Mouse (Mus musculus) kidney, embryonic 16.5 days (tissue): ENCODE measurements around the gene Dab2. TPM values are rescaled to one million over a fixed set of nuclear protein-coding genes. Genes with fewer than 3 reads are reported as not detected.
A peak's percentile ranks its signal among the peaks of the same experiment; 100 is the strongest.

Experiments used
- ATAC-seq: fragments of 200-750 bp; cut with Nextera tagmentation; 2 replicates; pipeline ENCODE4 v1.8.0; 2017; ENCODE audit warnings: moderate TSS enrichment; ENCODE audit not compliant: low FRiP score, low TSS enrichment
- H3K27ac ChIP-seq: fragments of 300-500 bp; sonication (generic); 2 replicates; pipeline ENCODE4 v1.5.1; 2014; ENCODE audit warnings: low read length
- H3K27me3 ChIP-seq: fragments of 300-500 bp; sonication (generic); 2 replicates; pipeline ENCODE4 v1.6.1; 2014; ENCODE audit warnings: low read length, control low read depth, mixed read lengths; ENCODE audit not compliant: insufficient read depth
- H3K36me3 ChIP-seq: fragments of 300-500 bp; sonication (generic); 2 replicates; pipeline ENCODE4 v1.6.1; 2014; ENCODE audit warnings: low read length, control low read depth, mixed read lengths; ENCODE audit not compliant: insufficient read depth
- H3K4me1 ChIP-seq: fragments of 300-500 bp; sonication (generic); 2 replicates; pipeline ENCODE4 v1.6.1; 2014; ENCODE audit warnings: low read length, control low read depth, mixed read lengths; ENCODE audit not compliant: insufficient read depth
- H3K4me2 ChIP-seq: fragments of 300-500 bp; sonication (generic); replicated peaks from 2 replicates; pipeline ENCODE4 v1.6.1; 2014; ENCODE audit warnings: low read depth, low read length
- H3K4me3 ChIP-seq: fragments of 300-500 bp; sonication (generic); 2 replicates; pipeline ENCODE4 v1.5.1; 2014; ENCODE audit warnings: mild to moderate bottlenecking, low read length
- H3K9ac ChIP-seq: fragments of 300-500 bp; sonication (generic); replicated peaks from 2 replicates; pipeline ENCODE4 v1.6.1; 2014; ENCODE audit warnings: low read length
- H3K9me3 ChIP-seq: fragments of 300-500 bp; sonication (generic); 2 replicates; pipeline ENCODE4 v1.6.1; 2016; ENCODE audit warnings: low read length, control low read depth
- WGBS: fragments of 180-500 bp; shearing (Covaris S2); extraction: QIAGEN DNeasy Blood & Tissue Kit; methylation state at CpG from one replicate; pipeline ENCODE4 v1.1.7; 2014; 5-methylcytosine and 5-hydroxymethylcytosine counted together
- polyA plus RNA-seq: library from polyadenylated mRNA; unstranded; fragments of >200 nt; fragmentation: Nextera tagmentation; extraction: Ambion mirVana; gene quantifications from 2 replicates; pipeline ENCODE4 v1.2.1, GENCODE M21; 2015

Gene Dab2
- polyA plus RNA-seq, 1 experiment from 2014 or later: 76.4 TPM

DNA sequence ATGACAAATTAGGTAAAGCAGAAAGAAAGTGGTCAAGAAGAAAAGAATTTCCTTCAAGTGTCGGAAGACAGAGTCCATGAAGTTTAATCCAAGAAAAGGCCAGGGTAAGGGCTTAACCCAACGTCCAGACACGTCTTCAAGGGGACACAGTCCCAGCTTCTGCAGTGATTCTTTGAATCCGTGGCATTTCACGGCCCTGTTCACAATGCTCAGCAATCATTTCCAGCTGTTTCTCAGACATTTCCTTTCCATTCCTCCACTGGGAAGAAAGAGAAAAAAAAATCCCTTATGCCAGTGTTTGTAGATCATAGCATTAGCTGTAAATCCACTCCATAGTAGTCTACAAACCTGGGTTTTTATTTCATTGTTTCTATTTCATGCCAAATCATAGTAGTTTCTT is 22.7 kb downstream of the Dab2 start:
- ATAC-seq: no peak
- H3K4me1 ChIP-seq: peaks cover 24% of the 10 kb centered on the region
- 36% methylated on average over 5 of the region's 5 CpGs for WGBS
- H3K27ac ChIP-seq: peak overlapping the region; percentile 73; the same call in 1 of the 2 replicates
- no peak overlapping the region for H3K4me3 ChIP-seq
- no peaks in the 10 kb centered on the region for H3K9me3 ChIP-seq
- no peaks in the 10 kb centered on the region for H3K36me3 ChIP-seq
- no peak overlapping the region for H3K4me2 ChIP-seq
- H3K9ac ChIP-seq: no peak overlapping the region
- no peaks in the 10 kb centered on the region for H3K27me3 ChIP-seq

- Histone ChIP-seq H3K36me3 (no peaks in the 10 kb centered on the region), H3K4me1 (peaks cover 24% of the 10 kb centered on the region), H3K4me2 (no peak overlapping the region), H3K9ac (no peak overlapping the region), H3K4me3 (no peak overlapping the region), H3K9me3 (no peaks in the 10 kb centered on the region), H3K27me3 (no peaks in the 10 kb centered on the region), H3K27ac (no peak overlapping the region)
- ATAC-seq: no peak
- 44% methylated on average over 7 of the region's 7 CpGs for WGBS
Measured at GRCm38 (mm10) chr15:6323577-6323976, 24.0 kb downstream of the Dab2 start.

DNA sequence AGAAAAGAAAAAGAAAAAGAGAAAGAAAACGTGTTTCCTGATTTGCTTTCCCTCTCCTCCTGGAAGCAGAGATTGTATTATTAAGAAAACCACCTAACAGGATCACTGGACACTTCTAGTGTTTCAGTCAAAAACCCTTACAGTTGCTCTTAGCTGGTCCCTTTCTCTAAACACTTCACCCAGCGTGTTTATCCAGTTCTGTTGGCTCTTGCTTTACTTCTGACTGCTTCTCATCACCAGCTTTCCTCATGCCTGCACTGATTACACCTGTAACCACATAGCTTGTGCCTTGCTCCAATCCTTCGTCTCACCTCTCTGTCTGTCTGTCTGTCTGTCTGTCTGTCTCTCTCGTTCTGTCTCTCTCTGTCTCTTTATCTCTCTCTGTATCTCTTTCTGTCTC is 25.9 kb downstream of the Dab2 start:
- Histone ChIP-seq H3K9ac (no peak overlapping the region), H3K36me3 (no peaks in the 10 kb centered on the region), H3K4me2 (no peak overlapping the region), H3K9me3 (no peaks in the 10 kb centered on the region), H3K4me1 (peaks cover 21% of the 10 kb centered on the region), H3K27me3 (no peaks in the 10 kb centered on the region), H3K4me3 (no peak overlapping the region), H3K27ac (no peak overlapping the region)
- 78% methylated on average over 4 of the region's 4 CpGs for WGBS
- no peak for ATAC-seq

- Histone ChIP-seq H3K9me3 (no peaks in the 10 kb centered on the region), H3K27ac (no peak overlapping the region), H3K4me2 (no peak overlapping the region), H3K4me1 (peaks cover 15% of the 10 kb centered on the region), H3K36me3 (no peaks in the 10 kb centered on the region), H3K9ac (no peak overlapping the region), H3K4me3 (no peak overlapping the region), H3K27me3 (no peaks in the 10 kb centered on the region)
- 85% methylated on average over 4 of the region's 4 CpGs for WGBS
- ATAC-seq: no peak
Measured at GRCm38 (mm10) chr15:6326011-6326410, 26.4 kb downstream of the Dab2 start.

- WGBS: 58% methylated on average over 2 of the region's 2 CpGs
- Histone ChIP-seq H3K36me3 (no peaks in the 10 kb centered on the region), H3K9me3 (no peaks in the 10 kb centered on the region), H3K4me1 (no peaks in the 10 kb centered on the region), H3K27me3 (no peaks in the 10 kb centered on the region), H3K4me3 (no peak overlapping the region), H3K4me2 (no peak overlapping the region), H3K9ac (no peak overlapping the region), H3K27ac (no peak overlapping the region)
- ATAC-seq: no peak
Measured at GRCm38 (mm10) chr15:6331380-6331779, 31.8 kb downstream of the Dab2 start.

DNA sequence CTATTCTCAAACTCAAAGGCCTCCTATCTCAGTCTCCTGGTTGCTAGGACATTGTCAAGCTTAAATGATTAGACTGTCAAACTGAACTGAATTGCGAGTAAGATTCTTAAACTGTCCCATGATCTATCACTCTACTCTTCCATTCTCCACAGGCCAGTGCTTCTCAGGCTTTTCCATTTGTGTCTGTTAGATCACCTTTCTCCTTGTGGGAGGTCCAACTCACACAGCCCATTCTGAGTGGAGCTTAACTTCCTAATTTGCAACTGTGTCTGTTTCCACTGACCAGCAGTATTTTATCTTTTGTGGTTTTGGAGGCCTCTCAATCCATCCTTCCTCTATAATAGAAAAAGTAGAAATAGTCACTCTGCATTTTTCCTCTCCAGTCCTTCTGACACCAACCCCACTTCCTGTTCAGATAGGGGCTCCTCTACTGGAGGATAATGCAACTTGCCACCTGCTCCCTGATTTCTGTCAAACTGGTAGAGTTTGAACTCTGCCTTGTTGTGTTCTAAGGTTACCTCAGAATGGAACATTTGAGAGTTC is 35.1 kb downstream of the Dab2 start:
- Histone ChIP-seq H3K9ac (no peak overlapping the region), H3K27me3 (no peaks in the 10 kb centered on the region), H3K9me3 (no peaks in the 10 kb centered on the region), H3K36me3 (no peaks in the 10 kb centered on the region), H3K4me2 (no peak overlapping the region), H3K27ac (no peak overlapping the region), H3K4me1 (no peaks in the 10 kb centered on the region), H3K4me3 (no peak overlapping the region)
- WGBS: 84% methylated on average over 1 of the region's 1 CpGs
- ATAC-seq: no peak

GRCm38 (mm10) chr15:6339767-6340166 is 40.2 kb downstream of the Dab2 start:
- peak; percentile 42; the same call in 1 of the 2 replicates for ATAC-seq
- whole genome bisulfite sequencing: 71% methylated on average over 5 of the region's 5 CpGs

DNA sequence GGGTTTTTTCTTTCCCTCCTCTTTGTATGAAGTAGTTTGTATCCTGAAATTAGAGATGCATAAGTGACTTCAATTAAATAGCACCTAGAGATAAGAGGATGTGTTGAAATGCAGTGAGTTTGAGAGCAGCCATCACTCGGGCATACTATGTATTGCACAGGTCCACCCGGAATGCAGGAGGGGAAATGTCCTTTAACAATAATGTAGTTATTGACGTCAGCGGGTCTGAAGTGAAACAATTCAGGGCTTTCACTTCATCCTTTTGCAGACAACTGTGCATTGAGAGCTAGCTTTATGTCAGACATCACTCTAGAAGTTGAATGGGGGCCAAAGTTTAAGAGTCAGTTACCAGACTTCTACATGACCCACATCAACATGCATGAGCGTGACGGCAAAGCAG is 40.8 kb downstream of the Dab2 start:
- no peaks in the 10 kb centered on the region for H3K27me3 ChIP-seq
- no peaks in the 10 kb centered on the region for H3K36me3 ChIP-seq
- WGBS: 87% methylated on average over 6 of the region's 6 CpGs
- no peak overlapping the region for H3K4me2 ChIP-seq
- no peaks in the 10 kb centered on the region for H3K4me1 ChIP-seq
- no peak overlapping the region for H3K27ac ChIP-seq
- no peak overlapping the region for H3K4me3 ChIP-seq
- no peak overlapping the region for H3K9ac ChIP-seq
- no peaks in the 10 kb centered on the region for H3K9me3 ChIP-seq
- ATAC-seq: no peak

More at GRCm38 (mm10) chr15:6339767-6340166, 40.2 kb downstream of the Dab2 start:
- Histone ChIP-seq H3K36me3 (no peaks in the 10 kb centered on the region), H3K4me1 (no peaks in the 10 kb centered on the region), H3K4me3 (no peak overlapping the region), H3K27ac (no peak overlapping the region), H3K27me3 (no peaks in the 10 kb centered on the region), H3K4me2 (no peak overlapping the region), H3K9ac (no peak overlapping the region), H3K9me3 (no peaks in the 10 kb centered on the region)

DNA sequence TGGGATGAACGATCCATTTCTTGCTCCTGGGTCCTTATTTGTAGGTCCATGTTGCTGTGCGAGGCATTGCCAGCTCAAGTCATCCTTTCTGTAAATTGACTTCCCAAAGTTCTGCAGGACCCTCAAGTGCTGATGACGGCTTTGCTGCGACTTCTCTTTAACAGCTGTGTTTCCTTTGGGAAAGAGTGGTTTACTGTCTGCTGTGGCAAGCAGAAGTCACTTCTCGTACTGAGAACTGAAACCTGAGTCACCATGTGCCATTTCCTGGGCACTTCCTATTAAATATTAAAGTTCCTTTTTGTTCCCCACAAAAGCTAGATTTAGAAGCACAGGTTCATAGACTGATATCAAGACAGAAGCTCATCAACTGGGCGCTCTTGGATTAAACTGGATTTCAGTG is 41.8 kb downstream of the Dab2 start:
- no peak for ATAC-seq
- no peaks in the 10 kb centered on the region for H3K27me3 ChIP-seq
- H3K36me3 ChIP-seq: no peaks in the 10 kb centered on the region
- no peaks in the 10 kb centered on the region for H3K4me1 ChIP-seq
- H3K4me3 ChIP-seq: no peak overlapping the region
- WGBS: 75% methylated on average over 6 of the region's 6 CpGs
- no peaks in the 10 kb centered on the region for H3K9me3 ChIP-seq
- H3K4me2 ChIP-seq: no peak overlapping the region
- no peak overlapping the region for H3K27ac ChIP-seq
- H3K9ac ChIP-seq: no peak overlapping the region

DNA sequence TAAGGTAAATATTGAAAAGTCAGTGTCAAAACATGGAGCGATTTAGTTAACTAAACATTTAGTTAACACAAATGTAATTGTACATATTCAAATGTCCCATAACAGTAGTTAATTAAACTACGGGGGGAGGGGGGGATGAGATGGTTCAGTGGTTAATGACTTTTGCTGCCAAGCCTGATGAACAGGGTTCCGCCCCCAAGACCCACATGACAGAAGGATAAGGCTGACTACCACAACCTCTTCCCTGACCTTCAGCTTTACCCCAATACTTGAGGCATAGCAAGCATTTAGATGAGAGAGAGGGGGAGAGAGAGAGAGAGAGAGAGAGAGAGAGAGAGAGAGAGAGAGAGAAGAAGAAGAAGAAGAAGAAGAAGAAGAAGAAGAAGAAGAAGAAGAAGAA is 54.3 kb downstream of the Dab2 start:
- no peak overlapping the region for H3K27ac ChIP-seq
- no peak for ATAC-seq
- no peak overlapping the region for H3K4me3 ChIP-seq
- no peaks in the 10 kb centered on the region for H3K9me3 ChIP-seq
- no peaks in the 10 kb centered on the region for H3K36me3 ChIP-seq
- no peak overlapping the region for H3K9ac ChIP-seq
- H3K4me1 ChIP-seq: no peaks in the 10 kb centered on the region
- H3K27me3 ChIP-seq: no peaks in the 10 kb centered on the region
- WGBS: 68% methylated on average over 3 of the region's 3 CpGs
- no peak overlapping the region for H3K4me2 ChIP-seq
